Mouse (Mus musculus) induced T-regulatory cell, adult 2 months (primary cell): ENCODE measurements around the gene Tbx19.
A peak's percentile ranks its signal among the peaks of the same experiment; 100 is the strongest.

Experiments used
- DNase-seq: peaks from one replicate; pipeline ENCODE4 v3.0.0-alpha.2; 2012; ENCODE audit warnings: low read depth

Tbx19 gene

GRCm38 (mm10) chr1:165184178-165184577, 23.6 kb upstream of the Tbx19 start:
- no peak for DNase-seq

- DNase-seq: no peak
Observed at GRCm38 (mm10) chr1:165183400-165183799, 22.8 kb upstream of the Tbx19 start.

GRCm38 (mm10) chr1:165179321-165179720, 18.7 kb upstream of the Tbx19 start:
- no peak for DNase-seq

GRCm38 (mm10) chr1:165178075-165178474, 17.5 kb upstream of the Tbx19 start:
- DNase-seq: no peak

DNA sequence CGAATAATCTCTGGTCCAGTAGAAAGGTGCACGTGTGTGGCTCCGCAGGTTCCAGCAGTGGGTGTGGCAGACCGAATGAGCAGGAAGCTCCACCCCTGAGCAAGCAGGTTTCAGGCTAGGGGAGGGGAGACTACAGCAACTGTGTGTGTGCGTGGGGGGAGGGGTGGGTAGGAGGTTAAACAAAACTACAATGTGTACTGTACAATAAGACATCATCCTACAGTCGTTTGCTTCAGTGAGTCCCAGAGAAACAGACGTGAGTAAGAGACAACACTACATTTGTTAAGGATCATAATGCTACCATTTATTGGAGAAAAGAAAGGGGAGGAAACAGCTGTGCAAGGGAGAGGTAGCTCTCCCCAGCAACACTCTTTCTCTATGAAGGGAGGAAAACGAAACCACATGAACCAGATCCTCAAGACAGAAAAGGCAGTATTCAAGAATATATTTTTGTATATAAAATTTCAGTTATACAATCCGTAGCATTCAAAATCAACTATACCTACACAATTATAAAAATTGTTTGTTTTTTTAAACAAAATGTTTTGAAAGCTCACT, 13.6 kb upstream of the Tbx19 start:
- peak; percentile 74 for DNase-seq

DNA sequence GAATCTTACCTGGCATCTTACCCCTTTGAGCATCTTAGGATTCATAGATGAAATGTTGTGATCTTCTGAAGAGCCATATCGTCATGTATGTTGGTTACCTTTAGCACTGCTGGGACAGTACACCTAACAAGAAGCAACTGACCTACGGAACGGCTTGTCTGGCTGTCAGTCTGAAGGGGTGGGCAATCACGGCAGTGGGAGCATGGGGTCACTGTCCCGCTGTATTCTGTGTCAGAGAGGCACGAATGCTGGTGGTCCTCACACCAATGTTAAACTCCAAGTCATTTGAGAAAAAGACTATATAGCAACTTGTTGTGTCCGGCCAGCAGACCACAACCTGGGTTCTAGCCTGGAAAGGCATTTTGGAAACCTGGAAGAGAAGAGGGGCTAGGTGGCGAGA, 10.7 kb upstream of the Tbx19 start:
- DNase-seq: no peak

GRCm38 (mm10) chr1:165170157-165170556, 9.6 kb upstream of the Tbx19 start:
- no peak for DNase-seq

DNA sequence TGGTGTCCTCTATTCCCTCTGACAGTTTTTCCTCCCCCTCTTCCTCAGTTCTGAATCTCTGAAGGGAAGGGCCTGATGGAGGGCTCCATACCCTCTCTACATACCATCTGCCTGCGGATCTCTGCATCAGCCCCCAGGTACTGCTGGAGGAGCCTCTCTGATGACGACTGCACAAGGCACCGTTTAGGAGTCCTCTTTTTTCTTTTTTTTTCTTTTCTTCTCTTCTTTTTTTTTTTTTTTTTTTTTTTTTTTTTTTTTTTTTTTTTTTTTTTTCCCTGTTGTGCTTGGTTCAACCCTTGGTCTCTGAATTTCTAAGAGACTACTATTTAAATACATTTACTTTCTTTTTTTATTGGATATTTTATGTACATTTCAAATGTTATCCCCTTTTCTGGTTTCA, 8.9 kb upstream of the Tbx19 start:
- DNase-seq: no peak

DNA sequence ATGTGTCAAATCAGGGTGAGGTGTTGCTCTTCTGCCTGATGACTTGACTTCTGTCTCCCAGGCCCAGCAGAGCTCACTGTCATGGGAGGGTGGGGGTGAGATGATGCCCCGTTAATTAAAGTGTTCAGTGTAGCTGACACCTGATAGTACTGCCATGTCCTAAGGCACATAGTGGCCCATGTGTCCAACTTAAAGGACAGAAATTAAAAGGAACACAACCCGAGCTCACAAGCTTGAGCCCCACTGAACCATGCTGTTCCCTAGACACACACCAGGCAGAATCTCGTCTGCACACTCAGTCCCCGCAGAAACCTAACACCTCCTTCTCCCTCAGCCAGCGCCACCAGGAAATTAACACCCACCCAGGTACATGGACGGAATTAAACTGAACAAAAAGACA, 4.3 kb upstream of the Tbx19 start:
- DNase-seq: no peak

- DNase-seq: no peak
Observed at GRCm38 (mm10) chr1:165158841-165159240, 1.7 kb downstream of the Tbx19 start.

DNA sequence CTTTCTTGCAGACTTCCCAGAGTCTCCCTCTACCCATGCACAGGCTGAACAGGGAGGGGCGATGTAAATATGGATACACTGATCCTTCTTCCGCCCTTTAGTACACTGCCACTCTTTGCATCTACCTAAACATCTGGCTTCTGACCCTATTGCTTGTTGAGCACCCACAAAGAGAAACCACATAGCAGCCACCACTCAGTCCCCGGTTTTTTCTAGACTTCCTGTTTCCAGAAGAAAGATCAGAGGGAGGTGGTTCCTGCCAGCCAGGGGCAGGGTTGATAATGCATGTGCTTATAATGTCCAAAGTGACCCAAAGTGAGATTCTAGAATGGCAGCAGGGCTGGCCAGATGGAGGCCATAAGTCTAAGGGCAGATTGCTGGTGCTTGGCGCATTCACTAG, 6.4 kb downstream of the Tbx19 start:
- DNase-seq: no peak

DNA sequence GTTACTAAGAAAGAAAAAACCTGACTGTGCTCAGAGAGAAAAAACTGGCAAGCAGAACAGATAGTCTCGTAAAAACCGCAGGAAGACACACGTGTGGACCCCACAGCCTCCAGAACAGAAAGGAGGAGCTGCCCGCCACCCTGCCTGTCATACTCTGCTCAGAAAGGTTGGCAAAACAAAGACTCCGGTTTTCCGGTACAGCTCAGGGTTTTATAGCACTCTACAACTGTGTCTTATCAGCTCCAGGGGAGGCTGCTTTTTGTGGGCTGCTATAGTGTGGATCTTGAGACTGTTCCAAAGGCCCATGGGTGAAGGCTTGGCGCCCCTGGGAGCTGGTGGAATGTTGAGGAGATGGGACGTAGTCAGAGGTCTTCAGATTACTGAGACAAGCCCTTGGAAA, 9.4 kb downstream of the Tbx19 start:
- DNase-seq: no peak

DNA sequence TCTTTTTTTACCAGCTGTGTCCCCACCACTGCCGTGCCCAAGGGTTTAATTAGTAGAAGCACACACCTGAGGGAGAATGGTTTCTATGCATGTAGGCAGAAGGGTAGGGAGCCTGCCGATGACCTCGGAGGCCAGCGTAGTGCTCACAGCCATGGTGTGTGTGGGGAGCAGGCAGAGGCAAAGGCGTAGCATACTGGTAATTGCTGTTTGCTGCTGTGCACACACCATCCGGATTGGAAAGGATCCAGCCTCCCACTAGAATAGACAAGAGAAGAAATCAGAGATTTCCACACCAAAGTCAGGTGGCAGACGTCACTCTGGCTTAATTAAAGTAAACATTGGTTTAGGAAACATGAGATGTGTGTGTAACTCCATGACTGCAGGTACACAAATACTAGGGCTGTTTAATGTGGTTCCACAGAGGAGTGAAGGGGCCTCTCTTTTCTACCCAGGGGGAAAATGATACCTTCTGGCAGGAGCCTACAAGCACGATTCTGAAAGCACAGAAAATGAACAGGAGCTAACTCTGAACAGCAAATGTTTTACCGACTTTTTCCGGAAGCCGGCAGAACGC, 18.1 kb downstream of the Tbx19 start:
- no peak for DNase-seq

- DNase-seq: no peak
Observed at GRCm38 (mm10) chr1:165140227-165140626, 20.3 kb downstream of the Tbx19 start.

DNA sequence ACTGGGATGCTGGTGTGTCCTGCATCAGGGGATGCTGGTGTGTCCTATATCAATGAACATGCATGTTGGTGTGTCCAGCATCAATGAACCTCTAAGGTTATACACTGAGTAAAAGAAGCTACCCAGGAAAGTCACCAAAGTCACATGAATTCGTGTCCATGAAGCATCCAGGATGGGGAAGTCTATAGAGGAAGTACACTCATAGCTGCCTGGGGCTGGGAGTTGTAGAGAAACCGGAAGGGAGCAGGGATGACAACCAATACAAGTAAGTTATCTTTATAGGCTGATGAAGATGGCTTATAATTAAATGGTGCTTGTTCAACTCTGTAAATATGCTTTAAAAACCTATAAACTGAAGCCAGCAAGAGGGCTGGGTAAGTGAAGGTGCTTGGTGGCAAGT, 26.7 kb downstream of the Tbx19 start:
- no peak for DNase-seq

DNA sequence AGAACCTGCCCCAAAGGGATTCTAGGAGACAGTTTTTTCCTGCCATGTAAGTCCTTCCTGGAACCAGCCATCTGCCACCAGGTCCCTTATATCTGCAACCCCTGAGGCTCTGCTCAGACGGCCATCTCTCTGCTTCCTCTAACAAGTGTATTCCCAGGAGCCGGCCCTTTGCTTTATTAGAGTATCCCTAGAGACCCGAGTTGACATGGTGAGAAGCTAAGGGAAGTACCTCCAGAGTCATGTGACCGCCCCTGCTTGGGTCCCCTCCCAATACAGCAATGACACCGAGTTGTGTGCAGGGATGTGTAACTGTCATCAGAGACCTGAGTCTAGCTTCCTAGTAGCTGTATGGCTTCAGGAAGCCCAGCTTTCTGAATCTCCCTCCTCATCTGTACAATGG, 27.3 kb downstream of the Tbx19 start:
- no peak for DNase-seq

DNA sequence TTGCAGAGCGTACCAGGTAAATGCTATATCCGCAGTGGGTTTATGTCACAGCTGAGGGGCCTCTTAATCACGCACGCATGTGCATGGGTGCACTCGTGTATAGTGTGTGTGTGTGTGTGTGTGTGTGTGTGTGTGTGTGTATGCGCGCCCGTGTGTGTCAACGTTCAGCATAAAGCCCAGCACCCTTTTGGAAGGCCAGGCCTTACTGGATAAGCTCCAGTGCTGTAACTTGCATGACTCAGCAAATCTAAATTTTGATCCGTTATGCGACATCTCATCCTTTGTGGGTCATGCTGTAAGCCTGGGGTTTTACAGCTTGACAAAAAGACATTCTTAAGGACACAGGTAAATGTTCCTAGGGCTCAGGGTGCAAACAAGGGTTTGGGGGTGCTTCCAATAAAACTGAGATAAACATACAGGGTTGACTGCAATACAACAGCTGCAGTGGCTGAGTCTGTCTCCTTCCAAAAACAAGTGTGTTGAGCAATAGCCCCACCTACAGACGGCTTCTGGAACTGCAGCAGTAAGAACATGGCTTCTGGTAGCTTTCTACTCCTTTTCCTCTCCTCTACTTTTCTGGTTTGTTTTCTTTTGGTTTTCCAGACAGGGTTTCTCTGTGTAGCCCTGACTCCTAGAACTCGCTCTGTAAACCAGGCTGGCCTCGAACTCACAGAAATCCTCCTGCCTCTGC, 28.2 kb downstream of the Tbx19 start:
- DNase-seq: peak; percentile 84

GRCm38 (mm10) chr1:165129573-165129972, 31.0 kb downstream of the Tbx19 start:
- DNase-seq: no peak

DNA sequence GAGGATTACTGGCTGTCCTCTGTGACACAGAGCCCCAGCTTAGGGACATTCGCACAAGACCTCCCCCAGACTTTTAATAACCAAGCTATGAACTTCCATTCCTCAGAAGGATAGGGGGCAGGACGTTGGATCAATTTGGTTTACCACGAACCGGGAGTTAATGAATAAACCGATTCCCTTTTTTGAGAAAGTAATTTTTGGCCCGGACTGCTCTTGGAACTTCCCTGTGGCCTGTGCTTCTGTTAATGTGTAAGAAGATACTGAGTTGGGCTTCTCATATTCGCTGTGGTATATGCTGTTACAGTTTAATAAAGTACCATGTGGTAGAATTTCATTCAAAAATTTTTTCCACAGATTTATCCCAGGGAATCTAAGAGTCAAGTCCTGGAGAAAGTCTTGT, 39.5 kb downstream of the Tbx19 start:
- no peak for DNase-seq

DNA sequence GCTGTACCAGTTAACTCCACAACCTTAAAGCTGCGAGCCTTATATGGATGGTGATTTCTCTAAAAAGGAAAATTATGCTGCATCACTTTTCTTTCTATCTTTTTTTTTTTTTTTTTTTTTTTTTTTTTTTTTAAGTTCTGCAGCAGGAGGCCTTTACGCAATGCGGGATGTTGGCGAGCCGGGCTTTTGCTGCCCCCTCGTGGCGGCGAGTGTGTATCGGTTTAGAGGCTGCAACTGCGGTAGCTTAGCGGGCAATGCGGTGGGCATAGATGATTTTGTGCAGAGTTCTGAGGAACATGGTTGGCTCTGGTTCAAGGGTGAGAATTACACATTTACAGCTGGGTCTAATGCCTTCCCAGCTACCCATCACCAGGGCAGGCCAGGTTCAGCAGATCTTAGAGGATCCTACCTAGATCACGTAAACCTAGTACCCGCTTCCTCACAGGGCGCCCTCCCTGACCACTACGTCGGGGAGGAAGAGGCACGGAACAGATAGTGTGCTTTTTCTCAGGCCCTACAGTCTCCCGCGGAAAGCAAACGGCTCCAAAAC, 40.1 kb downstream of the Tbx19 start:
- peak; percentile 86 for DNase-seq

DNA sequence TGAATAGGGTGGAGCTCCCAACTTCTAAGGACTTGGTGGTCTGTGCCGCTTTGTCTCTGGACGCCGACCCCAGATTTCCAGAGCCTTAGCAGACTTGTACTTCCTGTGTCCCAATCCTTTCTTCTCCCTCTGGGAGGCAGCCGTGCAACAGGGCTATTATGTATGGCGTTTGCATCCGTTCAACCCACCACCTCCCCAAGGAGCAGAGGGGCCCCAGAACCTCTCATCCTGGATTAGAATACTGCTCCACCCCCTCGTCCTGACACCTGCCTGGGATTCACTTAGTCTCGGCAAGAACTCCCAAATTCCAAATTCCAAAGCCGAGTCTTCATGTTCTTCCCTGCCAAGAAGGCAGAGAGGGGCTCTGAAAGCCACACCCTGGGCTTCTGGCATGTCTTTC, 40.8 kb downstream of the Tbx19 start:
- no peak for DNase-seq

DNA sequence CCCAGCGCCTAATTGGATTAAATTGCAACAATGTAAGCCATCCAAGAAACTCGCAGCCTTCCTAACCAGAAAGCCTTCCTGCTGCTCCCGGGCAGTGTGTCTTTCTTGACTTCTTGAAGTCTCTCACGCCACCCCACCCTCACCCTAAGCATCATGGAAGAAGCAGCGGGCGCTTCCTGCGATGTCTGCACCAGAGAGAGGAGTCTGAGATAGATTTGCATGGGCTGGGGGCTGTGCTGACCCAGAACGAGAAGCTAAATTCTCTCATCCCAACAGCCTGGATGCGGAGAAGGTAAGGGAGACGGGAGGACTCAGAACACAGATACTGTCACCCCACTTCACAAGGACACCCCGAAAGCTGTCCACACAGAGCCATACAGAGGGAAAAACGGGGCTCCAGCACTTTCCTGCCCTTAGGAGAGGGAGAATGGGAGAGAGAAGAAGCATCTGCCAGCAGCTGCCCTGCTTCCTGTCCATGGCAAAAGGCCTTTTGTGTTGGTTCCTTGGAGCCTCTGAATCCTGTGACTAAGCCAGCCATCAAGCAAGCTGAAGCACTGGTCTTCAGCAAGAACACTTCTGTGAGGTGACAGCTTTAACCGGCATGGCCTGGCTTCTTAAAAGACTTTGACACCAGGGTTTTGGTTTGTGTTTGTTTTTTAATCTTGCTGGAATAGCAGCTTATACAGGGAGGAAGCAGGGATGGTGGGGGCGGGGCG, 41.4 kb downstream of the Tbx19 start:
- no peak for DNase-seq
